Mouse (Mus musculus) left cerebral cortex, postnatal 14 days (tissue): ENCODE measurements at regions not wholly inside any gene's neighbourhood (a gene's known extent, or its start where the extent isn't known, plus 50 kb on each side); places are given as distances from the start of the nearest gene placed in this dataset.

Source experiments
- DNase-seq, 2 experiments: peaks; one replicate each; pipeline ENCODE4 v3.0.0; 2021 to 2022; ENCODE audit warnings: low spot score in 2 of 2, mixed read lengths in 1 of 2
- intact Hi-C: fragments of 180-260 bp; cut with DNase I; formaldehyde crosslinking; loops from one replicate; pipeline ENCODE4 v1.15.1; 2025

- intact Hi-C loops, result no loop called here
- no peak for DNase-seq
These were observed 197.9 kb upstream of the Npy start for GRCm38 (mm10) chr6:49624564-49624963.

- intact Hi-C loops, result no loop called here
- DNase-seq, result peak; percentile 12 to 61
These were observed 188.9 kb upstream of the Npy start for GRCm38 (mm10) chr6:49633470-49634095.

- DNase-seq, result peak; percentile 61 to 64
- intact Hi-C loops, result no loop called here
These were observed 184.9 kb upstream of the Npy start for GRCm38 (mm10) chr6:49637654-49638053.

GRCm38 (mm10) chr6:49641256-49641655 lies 181.3 kb upstream of the Npy start:
- intact Hi-C loops, result loop anchor here (1.0 kb wide), 1 partner anchor 19 kb away; no protein-coding TSS in a partner anchor
- peak in 1 of 2 experiments; percentile 21 for DNase-seq

GRCm38 (mm10) chr6:49654541-49655130 lies 167.9 kb upstream of the Npy start:
- DNase-seq, result no peak
- intact Hi-C loops, result no loop called here

- DNase-seq, result no peak
- intact Hi-C loops, result no loop called here
These were observed 167.3 kb upstream of the Npy start for GRCm38 (mm10) chr6:49655241-49655640.

GRCm38 (mm10) chr6:49656359-49657280 lies 165.9 kb upstream of the Npy start:
- DNase-seq, result peak in 1 of 2 experiments; percentile 22

GRCm38 (mm10) chr6:49657988-49658387 lies 164.5 kb upstream of the Npy start:
- intact Hi-C loops, result no loop called here

More at GRCm38 (mm10) chr6:49656359-49657280, 165.9 kb upstream of the Npy start:
- intact Hi-C loops, result no loop called here

GRCm38 (mm10) chr6:49670991-49671390 lies 151.5 kb upstream of the Npy start:
- intact Hi-C loops, result no loop called here
- no peak for DNase-seq

More at GRCm38 (mm10) chr6:49657988-49658387, 164.5 kb upstream of the Npy start:
- no peak for DNase-seq

GRCm38 (mm10) chr6:49671912-49672311 lies 150.6 kb upstream of the Npy start:
- no peak for DNase-seq
- intact Hi-C loops, result no loop called here

GRCm38 (mm10) chr6:49686776-49687175 lies 135.7 kb upstream of the Npy start:
- DNase-seq, result no peak
- intact Hi-C loops, result no loop called here

- intact Hi-C loops, result no loop called here
These were observed 130.4 kb upstream of the Npy start for GRCm38 (mm10) chr6:49692032-49692539.

GRCm38 (mm10) chr6:49694851-49695250 lies 127.7 kb upstream of the Npy start:
- intact Hi-C loops, result no loop called here
- DNase-seq, result peak in 1 of 2 experiments; percentile 10

More at GRCm38 (mm10) chr6:49692032-49692539, 130.4 kb upstream of the Npy start:
- DNase-seq, result no peak

- DNase-seq, result peak; percentile 26 to 58
- intact Hi-C loops, result no loop called here
These were observed 125.5 kb upstream of the Npy start for GRCm38 (mm10) chr6:49696990-49697389.

GRCm38 (mm10) chr6:49701453-49701852 lies 121.1 kb upstream of the Npy start:
- intact Hi-C loops, result no loop called here
- DNase-seq, result no peak

GRCm38 (mm10) chr6:49712980-49713379 lies 109.5 kb upstream of the Npy start:
- intact Hi-C loops, result loop anchor here (10.0 kb wide), 1 partner anchor 178 kb away; no protein-coding TSS in a partner anchor
- no peak for DNase-seq

- intact Hi-C loops, result loop anchor here (5.0 to 10.0 kb wide), 2 partner anchors 182 to 201 kb away; no protein-coding TSS in a partner anchor
- DNase-seq, result peak; percentile 45 to 75
These were observed 106.0 kb upstream of the Npy start for GRCm38 (mm10) chr6:49716520-49716919.

GRCm38 (mm10) chr6:49716945-49717344 lies 105.6 kb upstream of the Npy start:
- DNase-seq, result no peak
- intact Hi-C loops, result loop anchor here (5.0 to 10.0 kb wide), 2 partner anchors 182 to 200 kb away; no protein-coding TSS in a partner anchor

- intact Hi-C loops, result no loop called here
- DNase-seq, result no peak
These were observed 89.3 kb upstream of the Npy start for GRCm38 (mm10) chr6:49733191-49733590.

- no peak for DNase-seq
These were observed 79.4 kb upstream of the Npy start for GRCm38 (mm10) chr6:49743157-49743556.

More at GRCm38 (mm10) chr6:49743157-49743556, 79.4 kb upstream of the Npy start:
- intact Hi-C loops, result no loop called here
